Mouse (Mus musculus): ENCODE measurements around the gene Cops8.
A peak's percentile ranks its signal among the peaks of the same experiment; 100 is the strongest.

Gene Cops8

GRCm38 (mm10) chr1:90602759-90603560, at the start of gene Cops8:
TSS of gene Cops8 (plus strand) at chr1:90602981.
- peak; percentile 99 for DNase-seq

GRCm38 (mm10) chr1:90557140-90557539, 45.6 kb upstream of the Cops8 start:
- DNase-seq, result peak; percentile 48 to 50

- no peak for DNase-seq
Observed at GRCm38 (mm10) chr1:90560942-90561726, 41.6 kb upstream of the Cops8 start.

GRCm38 (mm10) chr1:90563945-90564344, 38.8 kb upstream of the Cops8 start:
- DNase-seq, result no peak

GRCm38 (mm10) chr1:90566664-90567440, 35.9 kb upstream of the Cops8 start:
- peak; percentile 55 to 63 for DNase-seq

- no peak for DNase-seq
Observed at GRCm38 (mm10) chr1:90573831-90574230, 28.9 kb upstream of the Cops8 start.

GRCm38 (mm10) chr1:90574845-90575244, 27.9 kb upstream of the Cops8 start:
- no peak for DNase-seq

- peak; percentile 39 to 50 for DNase-seq
Observed at GRCm38 (mm10) chr1:90577417-90577816, 25.4 kb upstream of the Cops8 start.

GRCm38 (mm10) chr1:90582635-90583034, 20.1 kb upstream of the Cops8 start:
- no peak for DNase-seq

- DNase-seq, result peak; percentile 90 to 92
Observed at GRCm38 (mm10) chr1:90588021-90588734, 14.6 kb upstream of the Cops8 start.

GRCm38 (mm10) chr1:90590797-90591196, 12.0 kb upstream of the Cops8 start:
- peak; percentile 79 to 84 for DNase-seq

GRCm38 (mm10) chr1:90592784-90593183, 10.0 kb upstream of the Cops8 start:
- DNase-seq, result peak; percentile 91 to 93

GRCm38 (mm10) chr1:90599226-90599625, 3.6 kb upstream of the Cops8 start:
- peak; percentile 53 to 71 for DNase-seq

GRCm38 (mm10) chr1:90601096-90601495, 1.7 kb upstream of the Cops8 start:
- no peak for DNase-seq

GRCm38 (mm10) chr1:90603561-90603887, 743 bp downstream of the Cops8 start:
- DNase-seq, result no peak

- no peak for DNase-seq
Observed at GRCm38 (mm10) chr1:90609363-90609762, 6.6 kb downstream of the Cops8 start.

GRCm38 (mm10) chr1:90617258-90617657, 14.5 kb downstream of the Cops8 start:
- DNase-seq, result peak; percentile 57 to 73

GRCm38 (mm10) chr1:90633415-90634030, 30.7 kb downstream of the Cops8 start:
- no peak for DNase-seq

GRCm38 (mm10) chr1:90634205-90634745, 31.5 kb downstream of the Cops8 start:
- no peak for DNase-seq

GRCm38 (mm10) chr1:90638335-90638734, 35.6 kb downstream of the Cops8 start:
- peak; percentile 67 to 77 for DNase-seq

- peak; percentile 86 to 91 for DNase-seq
Observed at GRCm38 (mm10) chr1:90650781-90651437, 48.1 kb downstream of the Cops8 start.
